Mouse (Mus musculus) layer of hippocampus, adult 11-12 months (tissue): ENCODE results near the gene Cnn2.
A peak's percentile ranks its signal among the peaks of the same experiment; 100 is the strongest.

Experiments used
- DNase-seq: peaks from one replicate; pipeline ENCODE4 v3.0.0; 2022; ENCODE audit warnings: low spot score

The Cnn2 gene

GRCm38 (mm10) chr10:79969124-79969568 is 19.2 kb upstream of the Cnn2 start:
- DNase-seq: no peak

GRCm38 (mm10) chr10:79970415-79971182 is 17.8 kb upstream of the Cnn2 start, which contains the start of gene Grin3b:
Grin3b (plus strand) TSS chr10:79970715.
- no peak for DNase-seq

GRCm38 (mm10) chr10:79971183-79971497 is 17.2 kb upstream of the Cnn2 start:
- DNase-seq: no peak

GRCm38 (mm10) chr10:79972831-79973230 is 15.6 kb upstream of the Cnn2 start:
- DNase-seq: no peak

- no peak for DNase-seq
These were observed 14.3 kb upstream of the Cnn2 start for GRCm38 (mm10) chr10:79974087-79974486.

GRCm38 (mm10) chr10:79974668-79975067 is 13.7 kb upstream of the Cnn2 start:
- no peak for DNase-seq

- no peak for DNase-seq
These were observed 12.2 kb upstream of the Cnn2 start for GRCm38 (mm10) chr10:79976071-79976721.

GRCm38 (mm10) chr10:79976722-79977107 is 11.7 kb upstream of the Cnn2 start:
- no peak for DNase-seq

GRCm38 (mm10) chr10:79977324-79977723 is 11.1 kb upstream of the Cnn2 start:
- no peak for DNase-seq

- DNase-seq: no peak
These were observed 10.3 kb upstream of the Cnn2 start for GRCm38 (mm10) chr10:79978061-79978460.

GRCm38 (mm10) chr10:79979401-79980155 is 8.8 kb upstream of the Cnn2 start:
- no peak for DNase-seq

GRCm38 (mm10) chr10:79983205-79983604 is 5.2 kb upstream of the Cnn2 start:
- no peak for DNase-seq

GRCm38 (mm10) chr10:79983670-79984069 is 4.7 kb upstream of the Cnn2 start:
- peak; percentile 80 for DNase-seq

GRCm38 (mm10) chr10:79984195-79984816 is 4.1 kb upstream of the Cnn2 start, which contains the start of gene Tmem259:
Tmem259 (minus strand) TSS chr10:79984330.
- peak; percentile 87 for DNase-seq

GRCm38 (mm10) chr10:79984871-79985270 is 3.5 kb upstream of the Cnn2 start:
- peak; percentile 99 for DNase-seq

- peak; percentile 75 for DNase-seq
These were observed 2.8 kb upstream of the Cnn2 start for GRCm38 (mm10) chr10:79985334-79986231.

GRCm38 (mm10) chr10:79986232-79986878 is 2.0 kb upstream of the Cnn2 start:
- no peak for DNase-seq

- DNase-seq: peak; percentile 91
These were observed 1.4 kb upstream of the Cnn2 start for GRCm38 (mm10) chr10:79986963-79987362.

- DNase-seq: no peak
These were observed 446 bp upstream of the Cnn2 start for GRCm38 (mm10) chr10:79987771-79988505.

GRCm38 (mm10) chr10:79989272-79989786 is 945 bp downstream of the Cnn2 start:
- DNase-seq: no peak
